Mouse (Mus musculus) retina, embryonic 14.5 days (tissue): Measurements from ENCODE around the gene Fam49a.

Source experiments
- DNase-seq: peaks from one replicate; pipeline ENCODE4 v3.0.0-alpha.2; 2015; ENCODE audit warnings: low spot score

The Fam49a gene

GRCm38 (mm10) chr12:12270495-12270894, 8.6 kb downstream of the Fam49a start:
- DNase-seq, result no peak

GRCm38 (mm10) chr12:12274115-12274514, 12.2 kb downstream of the Fam49a start:
- no peak for DNase-seq

- no peak for DNase-seq
Observed at GRCm38 (mm10) chr12:12275124-12275779, 13.3 kb downstream of the Fam49a start.

- no peak for DNase-seq
Observed at GRCm38 (mm10) chr12:12277741-12278463, 16.0 kb downstream of the Fam49a start.

- no peak for DNase-seq
Observed at GRCm38 (mm10) chr12:12278464-12278872, 16.5 kb downstream of the Fam49a start.

GRCm38 (mm10) chr12:12283702-12284288, 21.9 kb downstream of the Fam49a start:
- no peak for DNase-seq

GRCm38 (mm10) chr12:12284521-12284920, 22.6 kb downstream of the Fam49a start:
- DNase-seq, result no peak

GRCm38 (mm10) chr12:12287131-12287786, 25.3 kb downstream of the Fam49a start:
- peak; percentile 28 for DNase-seq

GRCm38 (mm10) chr12:12287787-12288132, 25.8 kb downstream of the Fam49a start:
- DNase-seq, result peak; percentile 45

- DNase-seq, result no peak
Observed at GRCm38 (mm10) chr12:12288586-12288985, 26.6 kb downstream of the Fam49a start.

GRCm38 (mm10) chr12:12289636-12290035, 27.7 kb downstream of the Fam49a start:
- no peak for DNase-seq

- DNase-seq, result no peak
Observed at GRCm38 (mm10) chr12:12292043-12292618, 30.2 kb downstream of the Fam49a start.

GRCm38 (mm10) chr12:12294380-12295171, 32.6 kb downstream of the Fam49a start:
- no peak for DNase-seq

GRCm38 (mm10) chr12:12298451-12298850, 36.5 kb downstream of the Fam49a start:
- no peak for DNase-seq

GRCm38 (mm10) chr12:12299303-12299702, 37.4 kb downstream of the Fam49a start:
- DNase-seq, result no peak

- DNase-seq, result no peak
Observed at GRCm38 (mm10) chr12:12301149-12301548, 39.2 kb downstream of the Fam49a start.

- no peak for DNase-seq
Observed at GRCm38 (mm10) chr12:12301815-12302214, 39.9 kb downstream of the Fam49a start.

GRCm38 (mm10) chr12:12306214-12306613, 44.3 kb downstream of the Fam49a start:
- DNase-seq, result no peak

GRCm38 (mm10) chr12:12306814-12307213, 44.9 kb downstream of the Fam49a start:
- no peak for DNase-seq

- DNase-seq, result no peak
Observed at GRCm38 (mm10) chr12:12307245-12307644, 45.3 kb downstream of the Fam49a start.

GRCm38 (mm10) chr12:12313437-12313836, 51.5 kb downstream of the Fam49a start:
- DNase-seq, result no peak

- DNase-seq, result no peak
Observed at GRCm38 (mm10) chr12:12313919-12314318, 52.0 kb downstream of the Fam49a start.
